Mouse (Mus musculus): Measurements from ENCODE around the gene AK157302.
"Not testable (repeated sequence)": the region's sequence is repeated elsewhere in the genome, so short reads cannot be mapped to it uniquely, and the experiment has no call there.

The AK157302 gene

DNA sequence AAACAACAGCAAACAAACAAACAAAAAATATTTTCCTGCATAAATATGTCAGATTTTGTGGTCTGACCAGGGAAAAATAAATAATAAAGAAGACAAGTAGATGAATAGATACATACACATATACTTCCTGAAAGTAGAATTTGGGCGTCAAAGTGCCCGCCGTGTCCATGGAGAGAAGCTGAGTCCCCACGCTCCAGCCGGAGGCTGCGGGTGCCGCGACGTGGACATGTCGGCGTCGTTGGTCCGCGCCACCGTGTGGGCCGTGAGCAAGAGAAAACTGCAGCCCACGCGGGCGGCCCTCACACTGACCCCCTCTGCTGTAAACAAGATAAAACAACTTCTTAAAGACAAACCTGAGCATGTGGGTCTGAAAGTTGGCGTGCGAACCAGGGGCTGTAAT is at the start of gene AK157302:
Gene AK157302, plus strand, starts transcription at position 144 of the 400 bp plus-strand sequence.
- DNase-seq (ENCODE audit: low read depth, low spot score), result no peak

DNA sequence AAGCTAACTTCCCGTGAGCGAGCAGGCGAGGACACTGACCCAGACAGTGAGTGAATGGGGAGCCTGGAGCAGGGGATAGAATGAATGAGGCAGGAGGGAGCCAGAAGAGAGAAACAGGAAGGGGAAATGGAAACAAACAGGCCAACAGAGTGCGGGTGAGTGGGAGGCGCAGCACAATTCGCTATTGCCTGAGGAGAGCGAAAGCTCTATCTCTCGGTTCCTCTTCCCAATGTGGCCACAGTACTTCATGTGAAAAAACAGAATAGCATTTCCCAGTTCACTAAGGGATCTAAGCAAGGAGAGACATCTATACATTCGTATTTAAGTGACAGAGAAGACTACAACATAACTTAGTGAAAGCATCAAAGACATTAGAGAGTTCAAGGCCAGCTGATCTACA is 48.2 kb upstream of the AK157302 start:
- DNase-seq (ENCODE audit: low read depth, low spot score), result no peak

DNA sequence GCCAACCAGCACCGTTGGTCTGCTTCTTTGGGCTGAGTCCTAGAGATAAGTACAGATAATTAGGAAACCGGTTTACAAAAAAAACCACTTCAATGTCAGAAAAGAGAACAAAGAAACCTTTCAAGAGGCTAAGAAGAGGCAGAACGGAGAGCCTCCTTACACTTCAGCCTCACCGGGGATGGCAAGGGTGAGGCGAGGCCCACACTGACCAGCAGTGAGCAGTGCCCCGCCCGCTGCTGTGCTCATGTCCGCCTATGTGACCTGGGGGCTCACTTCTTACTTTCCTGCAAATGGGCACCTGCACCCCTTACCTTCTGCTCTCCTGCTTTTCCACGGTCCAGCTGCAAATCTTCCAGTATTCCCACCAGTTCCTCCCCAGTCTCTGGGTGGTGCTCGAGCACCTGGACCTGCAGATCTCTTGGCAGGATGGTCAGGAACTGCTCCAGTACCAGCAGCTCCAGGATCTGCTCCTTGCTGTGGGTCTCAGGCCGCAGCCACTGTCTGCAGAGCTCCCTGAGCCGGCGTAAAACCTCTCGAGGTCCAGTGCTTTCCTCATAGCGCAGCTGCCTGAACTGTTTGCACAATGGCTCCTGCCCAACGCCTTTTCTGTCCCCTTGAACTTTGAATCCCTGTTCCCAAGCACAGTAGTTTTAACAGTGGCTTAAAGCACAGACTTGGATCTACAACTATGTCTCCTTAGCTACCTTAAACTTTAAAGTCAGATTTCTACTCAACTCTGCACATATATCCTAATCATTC is 47.0 kb upstream of the AK157302 start:
- no peak for DNase-seq (ENCODE audit: low read depth, low spot score)

DNA sequence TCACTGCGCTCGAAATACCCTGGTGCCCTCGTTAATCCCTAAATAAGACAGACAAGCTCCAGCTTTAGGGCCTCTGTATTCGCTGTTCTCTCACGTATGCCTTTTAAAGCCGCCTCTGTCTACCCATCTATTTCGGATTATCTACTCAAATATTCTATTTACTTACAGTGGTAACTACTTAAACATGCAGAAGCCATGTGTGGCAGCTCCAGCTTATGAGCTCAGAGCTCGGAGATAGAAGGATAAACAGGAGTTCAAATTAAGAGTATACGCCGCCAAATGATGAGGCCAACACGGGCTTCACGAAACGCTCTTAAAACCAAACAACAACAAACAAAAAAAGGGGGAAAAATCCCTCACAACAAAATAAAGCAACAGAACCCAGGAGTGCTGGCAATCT is 42.0 kb upstream of the AK157302 start:
- no peak for DNase-seq (ENCODE audit: low read depth, low spot score)

DNA sequence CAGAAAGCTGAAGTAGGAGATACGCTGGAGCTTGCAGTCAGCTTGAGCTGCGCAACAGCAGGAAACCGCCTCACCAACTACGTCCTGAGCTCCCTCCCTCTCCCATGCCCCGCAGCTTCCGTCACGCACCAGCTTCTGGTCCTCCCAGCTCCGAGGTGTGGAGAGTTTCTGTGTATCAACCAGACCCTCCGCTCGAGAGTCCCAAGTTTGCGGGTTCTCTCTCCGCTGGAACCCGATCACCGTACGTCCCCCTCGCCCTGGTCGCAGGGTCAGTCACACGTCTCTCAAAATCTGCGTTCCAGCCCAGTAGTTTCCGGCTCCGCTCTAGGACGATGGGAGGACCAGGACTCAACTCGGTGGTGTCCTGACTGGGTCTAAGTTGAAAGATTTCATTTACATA is 41.6 kb upstream of the AK157302 start, which contains the start of gene Zscan26:
Gene Zscan26, minus strand, starts transcription at position 282 of the 400 bp plus-strand sequence.
- DNase-seq (ENCODE audit: low read depth, low spot score), result peak; percentile 70

DNA sequence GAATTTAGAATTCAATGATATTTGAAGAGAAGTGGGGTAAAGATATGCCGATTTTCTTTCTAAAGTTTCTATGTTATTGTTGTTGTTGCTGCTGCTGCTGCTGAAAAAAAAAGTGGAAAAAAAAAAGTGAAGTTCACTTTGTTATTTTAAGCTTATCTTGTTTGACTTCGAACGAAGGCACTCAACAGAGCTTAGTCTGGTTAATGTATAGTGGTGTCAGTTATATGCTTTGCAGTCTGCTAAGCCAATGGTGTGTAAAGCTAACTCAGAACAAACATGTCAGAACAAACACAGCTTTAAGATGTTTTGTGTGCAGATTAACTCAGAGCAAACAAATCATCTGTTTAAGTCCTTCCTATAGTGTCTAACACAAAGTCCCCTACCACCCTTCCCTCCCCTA is 40.9 kb upstream of the AK157302 start:
- no peak for DNase-seq (ENCODE audit: low read depth, low spot score)

DNA sequence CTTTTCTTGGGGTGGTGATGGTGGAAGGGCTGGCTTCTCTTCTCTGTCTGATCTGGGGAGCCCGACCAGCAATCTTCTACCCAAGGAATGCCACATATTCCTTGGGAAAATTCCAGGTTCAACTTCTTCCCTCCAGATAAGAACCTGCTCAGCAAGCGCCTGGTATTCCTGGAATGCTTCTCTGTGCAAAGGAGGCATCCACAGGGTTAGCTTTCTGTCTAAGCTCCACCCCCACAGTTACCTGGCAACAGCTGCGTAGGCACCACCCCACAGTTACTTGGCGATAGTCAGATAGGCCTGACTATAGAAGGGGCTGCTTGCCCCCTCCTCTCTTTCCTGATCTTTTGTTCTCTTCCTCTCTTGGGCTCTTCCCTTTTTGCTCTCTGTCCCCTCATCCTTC is 38.7 kb upstream of the AK157302 start:
- DNase-seq (ENCODE audit: low read depth, low spot score), result no peak

DNA sequence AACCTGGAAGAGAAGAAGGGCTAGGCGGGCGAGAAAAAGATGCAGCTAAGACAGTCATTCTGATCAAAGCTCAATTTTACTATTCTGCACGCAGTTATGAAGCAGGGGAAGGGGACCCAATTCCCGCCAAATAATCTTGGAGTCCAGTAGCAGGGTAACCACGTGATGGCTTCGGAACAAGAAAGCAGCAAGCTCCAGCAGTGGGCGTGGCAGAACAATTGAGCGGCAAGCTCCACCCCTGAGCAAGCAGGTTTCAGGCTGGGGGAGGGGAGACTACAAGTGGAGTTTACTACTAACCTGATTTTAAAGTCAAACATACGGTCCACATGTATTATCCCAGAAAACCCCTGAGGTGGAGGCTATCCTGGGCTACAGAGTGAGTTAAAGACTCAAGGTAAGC is 32.5 kb upstream of the AK157302 start:
- DNase-seq (ENCODE audit: low read depth, low spot score), result not testable (repeated sequence)

DNA sequence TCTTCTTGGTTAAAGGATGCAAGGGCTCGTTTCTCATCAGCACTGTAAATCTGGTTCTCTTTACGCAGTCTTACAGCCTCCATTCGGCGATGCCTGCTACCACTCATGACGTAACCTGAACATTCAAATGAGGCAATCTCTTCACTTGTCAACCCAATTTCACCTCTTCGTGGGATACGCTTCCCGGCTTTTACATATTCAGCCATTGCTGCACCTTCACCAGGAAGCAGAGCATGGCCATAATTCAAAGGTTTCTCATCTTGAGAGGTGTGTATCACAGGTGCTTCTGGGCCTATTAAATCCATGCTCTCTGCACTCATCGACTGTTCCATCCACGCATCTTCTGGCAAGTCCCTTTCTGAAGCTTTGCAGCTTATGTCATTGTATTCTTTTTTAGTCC is 27.7 kb upstream of the AK157302 start:
- DNase-seq (ENCODE audit: low read depth, low spot score), result no peak

DNA sequence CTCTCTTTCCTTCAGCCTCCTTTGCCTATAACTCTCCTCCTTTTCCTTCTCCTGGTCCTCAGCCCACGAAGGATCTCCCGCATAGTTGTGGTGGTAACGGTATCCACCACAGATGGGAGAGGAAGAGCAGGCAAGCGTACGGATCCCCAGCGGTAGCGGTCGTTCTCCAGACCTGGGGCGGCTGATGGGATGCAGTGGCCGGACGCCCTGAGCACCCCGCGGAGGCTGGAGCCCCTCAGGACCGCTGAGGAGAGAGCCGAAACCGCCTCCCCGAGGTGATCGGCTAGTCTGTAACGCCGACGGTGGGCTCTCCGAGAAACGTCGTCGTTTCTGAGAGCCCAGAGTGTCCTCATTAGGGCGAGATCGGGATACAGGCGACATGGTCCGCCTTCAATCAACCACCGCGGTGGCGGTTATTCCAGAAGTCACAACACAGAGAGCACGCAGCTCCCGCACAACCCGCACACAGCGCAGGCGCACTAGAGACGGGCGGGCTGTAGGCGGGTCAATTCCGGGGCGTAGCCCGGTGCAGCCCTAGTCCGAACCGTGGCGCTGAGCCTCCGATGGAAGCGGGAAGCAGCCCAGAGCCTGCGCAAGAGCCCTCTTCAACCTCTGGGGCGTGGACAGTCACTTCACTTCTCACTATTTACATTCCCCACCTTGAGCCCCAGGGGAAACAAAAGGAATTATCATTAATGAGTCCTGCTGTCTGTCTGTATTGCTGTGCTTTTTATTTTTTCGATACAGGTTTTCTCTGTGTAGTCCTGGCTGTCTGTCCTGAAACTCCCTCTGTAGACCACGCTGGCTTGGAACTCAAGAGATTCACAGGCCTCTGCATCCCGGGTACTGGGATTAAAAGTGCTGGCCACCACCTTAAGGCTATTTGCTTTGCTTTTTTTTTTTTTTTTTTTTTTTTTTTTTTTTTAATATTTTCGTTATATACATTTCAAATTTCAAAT is 26.7 kb upstream of the AK157302 start, which contains the start of gene Nkapl:
Gene Nkapl, minus strand, starts transcription at position 449 of the 959 bp plus-strand sequence.
- DNase-seq (ENCODE audit: low read depth, low spot score), result peak; percentile 57

DNA sequence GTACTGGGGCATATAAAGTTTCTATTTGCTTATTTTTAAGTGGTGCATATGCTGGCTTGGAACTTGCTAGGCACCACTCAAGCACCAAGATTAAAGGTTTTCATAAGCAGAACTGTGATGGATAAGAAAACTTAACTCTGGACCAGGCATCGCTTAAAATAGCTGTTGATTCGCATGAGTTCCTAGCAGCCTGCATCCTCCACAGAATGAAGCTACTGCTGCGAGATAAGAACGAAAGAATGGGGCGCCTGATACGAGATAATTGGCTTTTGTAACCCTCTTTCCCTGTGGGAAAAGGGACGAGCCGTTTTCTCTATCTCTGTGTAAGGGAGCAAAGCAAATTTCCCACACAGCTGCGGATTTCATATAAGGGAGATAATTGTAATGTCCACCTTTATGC is 25.9 kb upstream of the AK157302 start:
- DNase-seq (ENCODE audit: low read depth, low spot score), result no peak

DNA sequence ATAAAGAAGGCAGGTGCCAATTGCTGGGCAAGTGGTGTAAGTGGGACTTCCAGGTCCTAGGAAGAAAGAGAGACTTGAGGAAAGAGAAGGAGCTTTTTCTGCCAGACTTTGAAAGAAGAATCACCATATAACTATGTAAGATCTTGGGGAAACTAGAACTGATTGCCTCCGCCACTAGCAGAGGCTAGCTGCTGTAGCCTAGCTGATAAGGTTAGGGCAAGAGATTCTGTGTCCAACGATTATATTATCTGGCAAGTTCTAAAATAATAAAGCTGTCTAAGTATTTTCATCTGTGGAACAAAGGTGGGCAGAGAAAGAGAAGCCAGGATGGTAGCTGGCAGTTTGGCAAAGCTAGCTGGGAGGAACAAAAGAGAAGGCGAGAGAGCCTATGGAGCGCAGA is 22.6 kb upstream of the AK157302 start:
- no peak for DNase-seq (ENCODE audit: low read depth, low spot score)

DNA sequence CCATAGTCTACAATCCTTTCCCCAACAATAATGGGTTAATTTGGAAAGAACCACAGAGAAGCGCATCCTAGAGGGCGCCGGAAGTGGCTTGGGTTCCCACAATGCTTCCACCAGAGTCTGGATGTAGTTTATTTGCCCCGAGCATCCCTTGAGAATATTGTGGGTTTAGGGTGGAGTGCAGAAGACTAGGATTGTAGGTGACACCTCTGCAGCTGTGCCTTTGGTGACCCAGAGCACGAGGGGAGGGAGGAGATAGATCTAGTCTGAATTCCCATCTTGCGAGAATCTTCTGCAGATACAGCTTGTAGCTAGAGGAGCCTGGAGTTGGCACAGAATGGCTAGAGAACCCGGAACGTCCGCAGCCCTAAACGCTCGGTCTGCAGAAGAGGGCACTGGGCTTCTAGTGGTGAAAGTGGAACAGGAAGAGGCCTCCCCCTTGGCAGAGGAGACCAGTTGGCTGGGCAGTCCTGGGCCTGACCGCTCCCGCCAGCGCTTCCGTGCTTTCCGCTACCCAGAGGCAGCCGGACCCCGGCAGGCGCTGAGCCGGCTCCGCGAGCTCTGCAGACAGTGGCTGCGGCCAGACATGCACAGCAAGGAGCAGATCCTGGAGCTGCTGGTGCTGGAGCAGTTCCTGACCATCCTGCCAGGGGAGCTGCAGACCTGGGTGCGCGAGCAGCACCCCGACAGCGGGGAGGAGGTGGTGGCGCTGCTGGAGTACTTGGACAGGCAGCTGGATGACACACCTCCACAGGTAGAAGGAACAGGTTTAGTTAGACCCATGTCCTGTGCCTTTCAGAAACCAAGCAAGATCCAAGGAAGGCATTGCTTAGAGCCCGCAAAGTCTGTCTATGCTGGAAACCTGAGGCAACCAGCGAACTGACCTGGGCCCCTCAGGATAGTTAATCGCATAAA is 16.0 kb upstream of the AK157302 start, which contains the start of the genes Zkscan4 and Gm10065:
Gene Zkscan4, plus strand, starts transcription at position 149 of the 912 bp plus-strand sequence.
Gene Gm10065, minus strand, starts transcription at position 683 of the 912 bp plus-strand sequence.
- DNase-seq (ENCODE audit: low read depth, low spot score), result peak; percentile 70

DNA sequence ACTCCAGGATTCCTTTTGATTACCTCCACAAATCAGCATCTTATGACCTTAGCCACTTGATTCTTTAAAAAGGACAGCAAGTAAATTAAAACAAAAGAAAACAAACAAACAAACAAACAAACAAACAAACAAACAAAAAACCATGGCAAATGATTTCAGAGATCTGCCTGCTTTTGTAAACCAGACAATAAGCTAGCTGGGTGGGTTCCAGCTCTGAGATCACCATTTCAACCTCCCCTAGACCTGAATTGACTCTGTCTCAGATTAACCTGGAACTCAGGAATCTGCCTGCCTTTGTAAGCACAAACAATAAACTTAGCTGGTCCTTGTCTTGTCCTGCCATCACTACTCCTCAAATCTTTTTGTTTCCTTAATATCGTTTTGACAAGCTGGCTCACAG is 8.1 kb upstream of the AK157302 start:
- DNase-seq (ENCODE audit: low read depth, low spot score), result no peak

DNA sequence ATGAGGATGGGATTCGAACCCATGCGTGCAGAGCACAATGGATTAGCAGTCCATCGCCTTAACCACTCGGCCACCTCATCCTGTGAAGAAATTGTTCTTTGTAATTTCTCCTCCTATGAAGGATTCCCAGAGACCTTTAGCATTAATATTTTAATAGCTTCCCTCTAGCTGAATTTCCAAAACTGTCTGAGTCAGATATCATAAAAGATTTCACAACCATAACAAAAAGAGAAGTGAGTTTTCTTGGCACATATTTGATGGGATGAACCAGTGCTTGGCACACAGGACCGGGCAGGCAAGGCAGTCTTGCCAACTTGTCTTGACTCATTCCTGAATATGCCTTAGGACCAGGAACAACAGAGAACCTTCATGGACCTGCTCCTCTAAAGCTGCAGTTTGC is 2.2 kb upstream of the AK157302 start:
- no peak for DNase-seq (ENCODE audit: low read depth, low spot score)

DNA sequence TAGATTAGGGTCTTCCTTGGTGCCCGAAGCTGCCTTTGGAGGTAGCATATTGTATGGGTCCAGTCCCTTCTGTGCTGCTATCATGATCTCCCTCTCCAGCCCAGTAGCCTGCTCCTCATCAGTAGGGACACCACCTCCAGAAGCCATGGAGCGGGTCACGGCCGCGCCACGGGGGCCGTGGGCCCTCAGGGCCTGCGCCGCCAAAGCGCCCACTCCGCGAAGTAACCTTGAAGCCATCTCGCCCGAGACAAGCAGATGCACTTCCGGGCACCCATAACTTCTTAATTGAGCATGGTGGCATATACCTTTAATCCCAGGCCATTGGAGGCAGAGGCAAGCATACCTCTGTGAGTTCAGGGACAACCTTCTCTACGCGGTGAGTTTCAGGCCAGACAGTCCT is 6.2 kb downstream of the AK157302 start, which contains the start of gene Gm11273:
Gene Gm11273, minus strand, starts transcription at position 237 of the 400 bp plus-strand sequence.
- not testable (repeated sequence) for DNase-seq (ENCODE audit: low read depth, low spot score)

DNA sequence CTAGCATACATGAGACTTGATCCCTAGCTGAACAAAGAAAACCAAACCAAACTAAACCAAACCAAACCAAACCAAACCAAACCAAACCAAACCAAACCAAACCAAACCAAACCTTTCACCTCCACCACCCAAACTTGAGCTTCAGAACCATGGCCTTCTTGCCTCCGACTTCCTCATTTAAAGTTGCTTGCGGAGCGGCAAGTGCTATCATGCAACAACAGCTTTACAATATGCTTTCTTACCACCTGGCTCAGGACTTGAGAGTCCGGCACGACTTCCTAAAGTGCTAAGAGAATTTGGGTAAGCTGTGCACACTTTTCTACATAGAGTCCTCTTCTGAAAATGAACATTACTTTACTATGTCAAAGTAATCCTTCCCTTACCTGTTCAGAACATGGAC is 7.3 kb downstream of the AK157302 start:
- DNase-seq (ENCODE audit: low read depth, low spot score), result no peak

DNA sequence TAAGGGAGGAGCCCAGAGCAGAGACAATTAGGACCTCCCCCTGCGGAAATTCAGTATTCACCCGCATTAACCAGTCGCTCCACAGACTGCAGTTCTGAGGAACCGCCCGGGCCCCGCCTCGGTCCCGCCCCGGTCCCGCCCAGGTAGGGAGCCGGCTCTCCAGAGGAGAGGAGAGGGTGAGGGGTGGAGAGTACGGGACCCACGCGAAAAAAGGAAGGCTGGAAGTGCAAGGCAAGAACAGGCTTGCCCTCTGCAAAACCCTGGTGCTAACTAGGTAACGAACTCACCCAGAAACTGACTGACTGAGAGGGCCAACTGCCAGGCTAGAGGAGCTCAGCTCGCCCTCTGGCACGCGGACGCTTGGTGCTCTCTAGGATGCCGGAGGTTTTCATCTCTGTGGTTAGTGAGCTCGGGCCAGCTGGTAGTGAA is 11.2 kb downstream of the AK157302 start:
- peak; percentile 75 for DNase-seq (ENCODE audit: low read depth, low spot score)

DNA sequence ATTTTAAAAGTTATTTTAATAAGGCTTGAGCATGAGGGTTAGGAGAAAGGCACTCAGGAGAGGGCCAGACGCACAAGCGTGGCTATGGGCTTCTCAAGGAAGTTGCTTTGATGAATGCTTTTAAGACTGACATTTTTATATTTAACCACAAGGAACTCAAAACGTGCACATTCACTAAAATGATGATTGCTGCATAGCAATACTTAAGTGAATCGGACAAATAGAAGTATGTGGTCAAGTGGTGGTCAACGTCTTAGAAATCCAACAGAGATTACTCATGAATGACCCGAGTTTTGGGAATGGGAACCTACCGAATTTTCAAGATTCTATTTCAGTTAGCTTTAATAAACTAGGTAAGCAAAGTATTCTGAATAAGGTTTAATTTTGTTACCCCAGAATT is 35.1 kb downstream of the AK157302 start:
- no peak for DNase-seq (ENCODE audit: low read depth, low spot score)

DNA sequence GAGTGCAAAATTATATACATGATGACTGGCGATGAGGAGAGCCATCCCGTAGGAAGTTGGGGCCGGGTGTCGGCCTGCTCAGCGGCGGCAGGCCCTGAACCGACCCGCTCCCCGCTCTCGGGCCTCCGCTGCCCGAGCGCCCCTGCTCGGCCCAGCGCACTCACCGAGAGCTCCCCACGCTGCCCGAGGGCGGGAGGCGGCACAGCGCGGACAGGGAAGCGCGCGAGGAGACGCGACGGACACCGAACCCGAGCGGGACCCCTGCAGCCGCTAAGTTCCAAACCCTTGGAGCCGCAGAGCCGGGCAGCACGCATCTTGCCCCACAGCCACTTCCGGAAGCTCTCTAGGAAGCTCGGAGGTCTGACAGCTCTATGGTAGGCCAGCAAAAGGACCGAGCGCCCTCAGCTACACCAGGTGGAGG is 35.8 kb downstream of the AK157302 start, which contains the start of gene Zkscan8:
Gene Zkscan8, minus strand, starts transcription at position 340 of the 421 bp plus-strand sequence.
- peak; percentile 64 for DNase-seq (ENCODE audit: low read depth, low spot score)

DNA sequence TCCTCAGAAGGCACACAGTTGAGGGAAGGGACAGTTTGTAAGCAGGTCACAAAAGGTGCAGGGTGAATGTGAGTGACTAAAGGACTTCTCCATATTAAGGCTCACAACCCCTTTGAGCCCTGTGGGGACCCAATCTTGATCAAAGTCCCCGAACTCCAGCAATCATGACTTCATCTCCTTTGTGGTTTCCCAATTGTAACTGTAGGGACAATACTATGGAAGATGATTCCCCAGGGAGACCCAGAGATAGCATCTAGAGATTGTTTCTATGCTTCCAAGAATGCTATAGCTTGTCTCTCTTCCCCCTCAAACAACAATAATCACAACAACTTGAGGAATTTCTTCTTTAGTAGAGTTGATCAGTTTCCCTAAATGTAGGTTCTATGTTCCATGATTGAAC is 47.7 kb downstream of the AK157302 start, which contains the start of gene Olfr1366:
Gene Olfr1366, minus strand, starts transcription at position 101 of the 400 bp plus-strand sequence.
- DNase-seq (ENCODE audit: low read depth, low spot score), result no peak

Data from brain, embryonic 18.5 days (tissue).